Mouse (Mus musculus): Measurements from ENCODE around the gene Kdm6b. TPM values are rescaled to one million over a fixed set of nuclear protein-coding genes. Genes with fewer than 3 reads are reported as not detected.

The Kdm6b gene
- polyA plus RNA-seq (2012; rRNA removed) (23.7 and 27.5 TPM in 2 replicates), polyA plus RNA-seq (2014; fragmentation: Nextera tagmentation; extraction: Ambion mirVana) (31.4 and 36.4 TPM in 2 replicates)

GRCm38 (mm10) chr11:69413221-69414181, at the start of gene Kdm6b:
Gene Kdm6b (minus strand): TSS chr11:69413675.
- DNase-seq (ENCODE audit: low spot score) (peak; percentile 63), ATAC-seq (ENCODE audit: low FRiP score, low read depth) (no peak)
- Histone ChIP-seq H3K4me1 (ENCODE audit: control insufficient read depth, insufficient read depth, low read length) (peaks cover 43% of the 10 kb centered on the region), H3K27ac (replicated peaks; ENCODE audit: low read depth, low read length) (0 out of 2 replicates have a peak within 1 kb of the TSS, but pooled peaks have one; percentile 98), H3K9me3 (ENCODE audit: control insufficient read depth, low read length) (no peaks in the 10 kb centered on the region), H3K4me2 (replicated peaks; ENCODE audit: low read depth, low read length, severe bottlenecking) (peak within 1 kb of the TSS; percentile 81), H3K36me3 (ENCODE audit: control insufficient read depth, insufficient read depth, low read length) (peaks cover 19% of the 10 kb centered on the region), H3K9ac (ENCODE audit: low read depth, low read length, severe bottlenecking) (peak within 1 kb of the TSS; percentile 94; the same call in 1 of the 2 replicates), H3K27me3 (ENCODE audit: control insufficient read depth, insufficient read depth, low read length) (no peaks in the 10 kb centered on the region), H3K4me3 (replicated peaks; ENCODE audit: low read length) (peak within 1 kb of the TSS; percentile 76)
- TF ChIP-seq POLR2A (IDR thresholded peaks at IDR 0.05; ENCODE audit: borderline replicate concordance, extremely low read depth, insufficient read depth, insufficient read length): no peak
- WGBS: 29% methylated on average over 12 of the region's 12 CpGs

GRCm38 (mm10) chr11:69461568-69461967, 48.1 kb upstream of the Kdm6b start:
- DNase-seq (ENCODE audit: low spot score): no peak
- no peak for ATAC-seq (ENCODE audit: low FRiP score, low read depth)

GRCm38 (mm10) chr11:69459883-69460282, 46.4 kb upstream of the Kdm6b start:
- Histone ChIP-seq H3K4me3 (replicated peaks; ENCODE audit: low read length) (no peak overlapping the region), H3K4me1 (ENCODE audit: control insufficient read depth, insufficient read depth, low read length) (peaks cover 3% of the 10 kb centered on the region; the same call in 1 of the 2 replicates), H3K9ac (ENCODE audit: low read depth, low read length, severe bottlenecking) (no peak overlapping the region), H3K9me3 (ENCODE audit: control insufficient read depth, low read length) (no peaks in the 10 kb centered on the region), H3K27ac (replicated peaks; ENCODE audit: low read depth, low read length) (no peak overlapping the region), H3K27me3 (ENCODE audit: control insufficient read depth, insufficient read depth, low read length) (no peaks in the 10 kb centered on the region), H3K4me2 (replicated peaks; ENCODE audit: low read depth, low read length, severe bottlenecking) (no peak overlapping the region), H3K36me3 (ENCODE audit: control insufficient read depth, insufficient read depth, low read length) (no peaks in the 10 kb centered on the region)
- TF ChIP-seq POLR2A (IDR thresholded peaks at IDR 0.05; ENCODE audit: borderline replicate concordance, extremely low read depth, insufficient read depth, insufficient read length): no peak
- ATAC-seq (ENCODE audit: low FRiP score, low read depth): no peak
- WGBS: 57% methylated on average over 4 of the region's 4 CpGs
- no peak for DNase-seq (ENCODE audit: low spot score)

More at GRCm38 (mm10) chr11:69461568-69461967, 48.1 kb upstream of the Kdm6b start:
- no peak for TF ChIP-seq POLR2A (IDR thresholded peaks at IDR 0.05; ENCODE audit: borderline replicate concordance, extremely low read depth, insufficient read depth, insufficient read length)
- Histone ChIP-seq H3K27me3 (ENCODE audit: control insufficient read depth, insufficient read depth, low read length) (no peaks in the 10 kb centered on the region), H3K4me3 (replicated peaks; ENCODE audit: low read length) (no peak overlapping the region), H3K4me2 (replicated peaks; ENCODE audit: low read depth, low read length, severe bottlenecking) (no peak overlapping the region), H3K4me1 (ENCODE audit: control insufficient read depth, insufficient read depth, low read length) (peaks cover 3% of the 10 kb centered on the region; the same call in 1 of the 2 replicates), H3K9me3 (ENCODE audit: control insufficient read depth, low read length) (no peaks in the 10 kb centered on the region), H3K27ac (replicated peaks; ENCODE audit: low read depth, low read length) (no peak overlapping the region), H3K9ac (ENCODE audit: low read depth, low read length, severe bottlenecking) (no peak overlapping the region), H3K36me3 (ENCODE audit: control insufficient read depth, insufficient read depth, low read length) (no peaks in the 10 kb centered on the region)
- WGBS: 49% methylated on average over 5 of the region's 5 CpGs

GRCm38 (mm10) chr11:69457006-69457579, 43.6 kb upstream of the Kdm6b start:
- H3K27me3 ChIP-seq (ENCODE audit: control insufficient read depth, insufficient read depth, low read length): no peaks in the 10 kb centered on the region
- WGBS: 46% methylated on average over 6 of the region's 6 CpGs
- H3K27ac ChIP-seq (replicated peaks; ENCODE audit: low read depth, low read length): peak overlapping the region; percentile 33; the same call in 1 of the 2 replicates
- DNase-seq (ENCODE audit: low spot score) (peak; percentile 27), ATAC-seq (ENCODE audit: low FRiP score, low read depth) (peak; percentile 81)
- H3K9me3 ChIP-seq (ENCODE audit: control insufficient read depth, low read length): no peaks in the 10 kb centered on the region
- peaks cover 14% of the 10 kb centered on the region for H3K4me1 ChIP-seq (ENCODE audit: control insufficient read depth, insufficient read depth, low read length)
- H3K4me3 ChIP-seq (replicated peaks; ENCODE audit: low read length): no peak overlapping the region
- no peak overlapping the region for H3K9ac ChIP-seq (ENCODE audit: low read depth, low read length, severe bottlenecking)
- H3K36me3 ChIP-seq (ENCODE audit: control insufficient read depth, insufficient read depth, low read length): no peaks in the 10 kb centered on the region
- TF ChIP-seq POLR2A (IDR thresholded peaks at IDR 0.05; ENCODE audit: borderline replicate concordance, extremely low read depth, insufficient read depth, insufficient read length): no peak
- H3K4me2 ChIP-seq (replicated peaks; ENCODE audit: low read depth, low read length, severe bottlenecking): no peak overlapping the region
